Mouse (Mus musculus): Measurements from ENCODE around the gene Itch.

- TF ChIP-seq POLR2A (IDR thresholded peaks at IDR 0.05; ENCODE audit: borderline replicate concordance, extremely low read depth, insufficient read depth, insufficient read length, poor library complexity, severe bottlenecking) (no peak), CTCF (IDR thresholded peaks at IDR 0.05; ENCODE audit: borderline replicate concordance, extremely low read depth, insufficient read depth, insufficient read length) (no peak)
Measured at GRCm38 (mm10) chr2:155266896-155267295, 133.6 kb downstream of the Itch start.
